Mouse (Mus musculus): ENCODE measurements around the gene Dop1a.

The Dop1a gene

DNA sequence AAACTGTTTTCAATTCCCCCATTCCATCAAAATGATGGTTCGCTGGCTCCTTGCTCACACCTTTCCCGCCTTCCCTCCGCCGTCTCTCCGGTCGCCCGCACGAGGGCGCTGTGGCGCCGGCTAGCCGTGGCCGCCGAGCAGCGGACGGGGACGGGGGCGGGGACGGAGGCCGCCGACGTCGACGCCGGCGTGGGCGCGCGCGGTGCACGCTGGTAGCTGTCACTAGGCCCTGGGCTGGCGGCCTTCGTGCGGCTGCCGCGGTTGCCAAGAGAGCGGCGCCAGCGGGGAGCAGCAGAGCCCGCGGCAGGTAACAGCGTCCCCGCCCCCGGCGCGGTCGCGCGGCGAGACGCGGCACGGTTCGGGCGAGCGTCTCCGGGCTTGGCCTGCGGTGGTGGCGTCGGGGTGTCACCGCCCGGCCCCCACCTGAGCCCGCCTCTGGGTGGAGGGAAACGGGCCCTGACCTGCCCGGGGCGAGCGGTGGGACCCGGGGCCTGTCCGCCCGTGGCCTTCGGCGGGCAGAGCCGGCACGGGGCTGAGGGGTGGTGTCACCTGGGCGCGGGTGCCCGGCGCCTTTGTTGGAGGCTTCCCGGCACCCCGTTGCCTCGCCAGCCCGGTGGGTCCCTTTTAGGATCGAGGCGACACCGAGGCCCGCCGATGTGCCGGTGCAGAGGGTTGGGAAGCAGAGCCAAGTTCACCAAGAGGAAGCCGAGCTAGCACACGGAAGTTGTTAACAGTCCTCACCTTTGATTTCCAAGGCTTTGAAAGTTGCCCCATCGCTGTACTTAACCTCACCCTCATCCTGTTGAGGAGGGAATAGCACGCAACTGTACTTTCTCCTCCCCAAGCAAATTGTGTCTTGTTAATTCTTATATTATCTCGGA, at the start of gene Dop1a:
Gene Dop1a, plus strand, starts transcription at position 165 of the 881 bp plus-strand sequence.
- DNase-seq = peak; percentile 92

DNA sequence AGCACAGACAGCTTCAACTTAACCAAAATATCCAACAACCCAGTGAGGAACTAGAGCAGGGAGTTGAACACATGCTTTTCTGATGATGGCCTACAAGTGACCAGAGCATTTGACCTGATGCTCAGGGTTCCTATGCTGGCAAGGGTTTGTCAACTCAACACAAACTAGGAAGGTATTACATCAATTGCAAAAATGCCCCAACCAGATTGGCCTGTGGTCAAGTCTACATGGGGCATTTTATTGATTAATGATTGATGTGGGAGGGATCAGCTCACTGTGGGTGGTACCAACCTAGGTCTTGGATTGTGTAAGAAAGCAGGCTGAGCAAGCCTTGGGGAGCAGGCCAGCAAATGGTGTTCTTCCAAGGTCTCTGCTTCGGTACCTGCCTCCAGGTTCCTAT, 49.0 kb upstream of the Dop1a start:
- DNase-seq = no peak

DNA sequence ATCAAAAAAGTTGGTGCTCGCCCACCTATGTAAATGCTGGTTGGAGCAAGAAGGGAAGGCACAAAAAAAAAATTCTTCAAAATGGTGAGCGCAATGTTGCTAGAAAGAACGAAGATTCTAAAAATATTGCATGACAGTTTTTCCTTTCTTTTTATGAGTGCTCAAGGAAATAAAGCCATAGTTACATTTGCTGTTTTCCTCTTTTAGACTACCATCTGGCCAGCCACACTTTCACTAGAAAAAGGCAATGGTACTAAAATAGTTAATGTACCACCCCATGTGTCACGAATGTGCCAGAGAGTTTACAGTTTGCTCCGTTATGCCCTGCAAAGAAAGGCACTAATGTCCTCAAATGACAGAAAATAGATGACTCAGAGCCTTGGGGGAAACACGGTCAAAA, 47.6 kb upstream of the Dop1a start:
- no peak for DNase-seq

DNA sequence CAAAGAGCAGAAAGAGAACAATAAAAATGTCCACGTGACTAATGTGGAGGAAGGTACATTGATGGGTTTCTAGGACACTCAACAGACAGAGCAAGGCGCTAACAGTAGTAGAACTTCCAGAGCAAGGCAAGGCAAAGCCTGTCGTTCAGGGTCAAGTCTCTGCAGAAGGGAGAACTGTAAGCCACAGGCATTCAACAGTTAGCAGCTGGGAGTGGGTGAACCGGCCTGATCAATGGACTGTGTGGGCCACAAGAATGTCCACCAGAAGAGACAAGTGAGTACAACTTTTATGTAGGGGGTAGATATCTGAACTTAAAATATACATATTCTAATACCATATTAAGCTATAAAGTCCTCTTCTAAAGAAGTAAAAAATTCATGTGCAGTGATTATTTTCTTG, 43.6 kb upstream of the Dop1a start:
- DNase-seq = no peak

DNA sequence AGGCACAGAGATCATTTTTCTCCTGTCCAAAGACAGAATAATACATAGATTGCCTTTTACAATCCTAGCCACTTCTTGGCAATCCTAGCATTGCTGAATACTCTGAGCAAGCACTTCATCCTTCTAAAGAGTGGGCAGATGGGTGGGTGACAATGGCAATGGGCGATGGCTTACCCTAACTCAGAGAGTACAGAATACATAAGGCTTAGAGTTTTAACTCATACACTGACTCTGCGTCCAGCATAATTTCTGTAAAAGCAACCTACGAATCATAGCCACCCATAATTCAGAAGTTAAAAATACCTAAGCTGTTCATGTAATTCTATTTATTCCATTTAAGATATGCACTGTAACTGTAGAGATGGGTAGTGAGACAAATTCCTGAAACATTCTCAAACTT, 31.4 kb upstream of the Dop1a start:
- DNase-seq = no peak

DNA sequence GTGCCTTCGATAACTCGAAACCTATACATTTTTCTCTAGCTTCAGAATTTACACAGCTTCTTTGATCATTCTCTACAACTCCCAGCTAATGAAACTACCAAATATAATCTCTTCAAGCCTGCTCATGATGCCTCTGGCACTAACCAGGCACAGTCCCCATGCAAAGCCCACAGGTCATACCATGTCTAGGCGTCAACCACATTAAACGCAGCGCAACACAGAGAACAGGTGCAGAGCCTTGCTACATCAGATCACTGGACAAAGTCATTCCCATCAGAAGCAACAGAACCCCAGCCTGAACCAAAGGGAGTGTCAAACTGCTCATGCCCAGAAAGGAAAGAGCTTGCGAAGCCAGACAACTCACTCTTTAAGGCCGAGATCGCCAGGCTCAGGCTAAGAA, 30.3 kb upstream of the Dop1a start:
- DNase-seq = no peak

DNA sequence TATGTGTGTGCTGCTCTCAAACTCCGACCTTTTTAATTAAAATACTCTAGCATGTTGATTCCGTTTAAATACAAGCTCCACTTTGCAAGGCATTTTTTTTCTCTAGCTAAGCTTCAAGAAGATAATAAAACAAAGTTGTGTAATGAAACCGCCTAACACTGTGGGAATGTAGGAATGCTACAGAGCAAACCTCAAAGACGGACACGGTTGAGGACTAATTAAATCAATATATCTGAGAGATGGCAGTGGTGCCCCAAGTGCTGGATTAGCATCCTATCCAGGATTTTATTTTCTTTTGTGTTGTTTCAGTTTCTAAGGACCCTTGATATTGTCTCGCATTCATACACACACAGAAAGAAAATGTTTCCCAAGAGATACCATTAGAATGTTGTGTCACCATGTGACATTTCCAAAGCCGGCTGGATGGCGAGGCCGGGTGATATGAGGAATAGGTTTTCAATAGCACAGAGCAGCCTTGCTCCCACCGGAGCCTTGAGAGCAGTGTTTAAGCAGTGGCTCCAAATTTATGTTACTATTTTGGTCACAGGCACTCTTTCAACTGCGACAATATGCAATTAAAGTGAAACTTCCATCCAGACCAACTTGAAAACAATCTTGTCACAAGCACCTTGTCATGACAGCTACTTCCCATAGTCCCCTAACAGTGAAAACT, 28.5 kb upstream of the Dop1a start:
- DNase-seq = no peak

DNA sequence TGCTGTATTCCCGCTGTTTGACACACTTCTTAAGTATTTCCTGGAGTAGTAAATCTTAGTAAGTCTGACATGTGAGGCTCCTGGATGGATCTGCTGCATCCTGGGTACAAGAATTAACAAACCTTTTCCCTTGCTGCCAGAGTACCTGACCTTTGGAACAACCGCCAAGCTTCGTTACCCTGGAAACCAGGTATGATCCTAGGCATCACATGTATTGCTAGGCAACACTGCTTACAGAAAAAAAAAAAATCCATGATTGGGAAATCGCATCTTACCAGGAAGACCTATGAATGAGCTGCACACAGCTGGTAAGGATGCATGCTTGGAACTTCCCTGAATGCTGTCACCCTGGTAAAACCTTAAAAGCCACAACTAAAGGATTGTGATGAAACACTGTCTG, 24.7 kb upstream of the Dop1a start:
- DNase-seq = no peak

DNA sequence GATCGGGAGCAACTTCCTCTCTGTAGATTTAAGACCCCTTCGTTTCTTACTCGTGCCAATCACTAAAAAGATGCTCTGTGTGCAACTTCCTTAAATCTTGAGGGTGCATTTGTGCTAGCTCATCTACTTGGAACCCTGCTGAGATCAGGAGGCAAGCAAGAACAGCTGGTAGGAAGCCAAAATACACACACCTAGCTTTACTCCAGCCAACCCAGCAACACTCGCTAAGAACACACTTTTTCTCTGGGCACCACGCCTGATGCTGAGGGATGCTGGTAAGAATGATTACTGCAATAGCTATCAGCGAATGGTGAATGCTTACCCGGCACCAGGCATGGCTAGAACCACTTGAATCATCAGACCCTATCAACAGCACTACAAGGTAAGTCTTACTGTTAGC, 20.1 kb upstream of the Dop1a start:
- no peak for DNase-seq

DNA sequence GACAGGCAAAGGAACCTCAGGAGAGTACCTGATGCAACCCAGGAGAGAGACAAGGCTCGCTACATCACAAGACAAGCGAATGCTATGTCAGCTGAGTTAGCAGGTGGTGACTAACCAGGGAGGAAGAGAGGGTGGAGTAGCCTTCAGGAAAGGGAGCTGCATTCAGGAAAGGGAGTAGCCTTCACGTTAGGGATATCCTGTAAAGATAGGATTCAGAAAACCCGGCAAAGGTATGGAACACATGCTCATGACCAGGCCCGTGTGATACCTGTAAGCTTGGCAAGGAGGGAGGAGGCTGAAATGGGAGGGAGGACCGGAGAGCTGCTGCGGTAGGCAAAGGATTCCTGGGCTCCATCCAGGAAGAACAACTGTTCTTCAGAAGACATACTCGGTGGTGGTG, 19.5 kb upstream of the Dop1a start:
- DNase-seq = no peak

DNA sequence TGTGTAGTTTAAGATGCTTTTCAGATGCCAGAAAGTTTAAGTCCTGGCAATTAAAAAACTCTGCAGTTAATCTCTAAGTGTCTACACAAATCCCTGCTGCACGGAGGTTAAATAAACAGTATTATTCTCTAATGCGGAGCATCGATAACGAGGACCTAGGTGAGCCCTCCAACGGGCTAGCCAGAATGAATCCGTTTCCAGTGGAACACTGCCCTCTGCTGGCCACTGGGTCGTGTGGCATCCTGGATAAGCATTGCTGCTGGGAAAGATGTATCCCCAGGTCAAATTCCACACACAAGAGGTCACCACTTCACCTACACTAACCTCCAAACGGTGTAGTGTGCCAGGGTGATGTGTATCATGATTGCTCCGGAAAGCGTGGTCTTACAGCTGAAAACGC, 17.4 kb upstream of the Dop1a start:
- DNase-seq = peak; percentile 72

DNA sequence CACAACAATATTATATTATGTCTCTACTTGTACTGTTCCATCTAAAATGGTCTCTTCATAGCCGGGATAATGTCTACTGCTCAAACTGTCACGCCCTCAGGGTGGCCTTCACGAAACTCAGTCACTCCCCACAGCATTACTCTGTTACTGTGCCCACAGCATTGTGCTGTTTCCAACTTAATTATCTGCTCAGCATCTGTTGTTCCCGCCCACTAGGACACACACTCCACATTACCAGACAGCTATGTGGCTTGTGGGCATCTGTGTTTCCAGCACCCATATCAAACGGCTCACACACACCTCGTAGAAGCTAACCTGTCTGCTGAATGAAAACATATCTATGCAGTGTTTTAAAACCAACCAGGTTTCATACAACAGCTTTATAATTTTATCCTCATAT, 15.9 kb upstream of the Dop1a start:
- no peak for DNase-seq

DNA sequence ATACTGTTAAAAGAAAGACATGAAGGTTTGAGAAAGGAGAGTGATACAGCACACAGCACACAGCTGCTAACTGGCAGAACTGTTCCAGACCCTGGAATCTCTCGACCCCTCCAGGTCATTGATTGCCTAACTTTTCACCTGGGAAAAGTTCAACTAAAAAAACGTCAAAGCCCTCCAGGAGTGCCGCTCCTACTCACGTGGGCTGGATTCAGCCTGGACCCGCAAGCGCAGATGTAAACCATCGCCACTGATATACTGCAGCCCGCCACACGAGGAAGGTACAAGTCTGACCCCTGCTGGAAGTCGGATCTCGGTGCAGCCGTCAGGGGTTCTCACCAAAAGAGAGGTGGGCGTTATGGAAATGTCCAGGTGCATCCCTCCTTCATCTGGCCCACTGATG, 15.3 kb upstream of the Dop1a start:
- DNase-seq = peak; percentile 48

DNA sequence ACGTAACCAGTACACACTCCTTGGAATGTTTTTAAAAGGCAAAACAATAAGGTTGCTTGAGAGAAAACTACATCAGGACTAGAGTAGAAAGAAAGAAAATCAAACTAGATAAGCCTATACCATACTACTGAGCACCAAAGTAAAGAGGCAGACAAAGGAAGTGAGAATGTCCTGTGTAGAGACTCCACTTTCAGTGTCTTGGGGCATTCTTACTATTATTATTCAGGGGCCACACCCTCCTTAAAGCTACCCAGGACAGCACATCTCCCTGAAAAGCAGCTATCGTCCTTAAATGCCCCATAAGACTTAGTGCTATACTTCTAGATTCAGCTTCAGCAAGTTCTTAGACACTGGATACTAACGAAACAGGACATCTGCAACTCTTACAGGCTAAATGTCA, 13.3 kb upstream of the Dop1a start:
- no peak for DNase-seq

DNA sequence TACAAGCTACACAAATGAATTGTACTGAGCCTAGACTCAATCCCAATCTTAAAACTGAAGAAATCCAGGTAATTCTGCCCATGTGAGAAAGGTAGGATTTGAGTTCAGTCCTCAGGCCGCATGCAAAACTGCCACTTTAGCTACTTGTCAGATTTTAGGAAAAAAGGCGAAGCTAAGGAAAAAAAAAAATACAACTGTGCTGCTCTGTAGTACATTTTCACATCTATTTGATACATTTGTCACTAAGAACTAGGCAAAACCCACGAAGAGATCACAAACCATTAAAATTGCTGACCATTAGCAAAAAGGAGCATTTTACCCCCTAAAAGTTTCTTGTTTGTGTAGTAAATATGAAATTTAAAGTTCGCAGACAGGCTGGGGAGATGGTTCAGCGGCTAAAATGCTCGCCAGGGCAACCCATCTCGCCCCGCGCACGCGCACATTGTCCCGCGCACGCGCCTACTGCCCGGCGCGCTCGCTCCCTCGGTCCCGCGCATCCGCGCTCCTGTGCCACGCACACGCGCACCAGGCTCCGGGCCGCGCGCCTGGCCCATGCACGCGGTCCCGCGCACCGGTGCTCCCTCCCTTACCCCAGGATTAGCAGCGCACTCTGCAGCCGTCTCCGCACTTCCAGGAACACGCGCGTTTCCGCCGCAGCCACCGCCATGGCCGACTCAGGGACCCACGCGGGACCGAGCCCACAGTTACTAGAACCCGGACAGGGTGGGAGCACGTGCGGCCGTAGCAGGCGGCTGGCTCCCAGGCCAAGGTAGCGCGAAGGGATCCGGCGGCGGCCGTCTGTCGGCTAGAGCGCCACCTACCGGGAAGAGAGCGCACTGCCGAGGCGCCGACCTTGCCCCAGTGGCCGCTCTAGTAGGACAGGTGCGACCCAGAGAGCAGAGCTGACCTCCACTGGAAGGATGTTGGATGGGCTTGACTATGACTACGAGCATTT, 2.5 kb upstream of the Dop1a start, which contains the start of gene Ube2cbp:
Gene Ube2cbp, minus strand, starts transcription at position 800 of the 955 bp plus-strand sequence.
- peak; percentile 90 for DNase-seq

DNA sequence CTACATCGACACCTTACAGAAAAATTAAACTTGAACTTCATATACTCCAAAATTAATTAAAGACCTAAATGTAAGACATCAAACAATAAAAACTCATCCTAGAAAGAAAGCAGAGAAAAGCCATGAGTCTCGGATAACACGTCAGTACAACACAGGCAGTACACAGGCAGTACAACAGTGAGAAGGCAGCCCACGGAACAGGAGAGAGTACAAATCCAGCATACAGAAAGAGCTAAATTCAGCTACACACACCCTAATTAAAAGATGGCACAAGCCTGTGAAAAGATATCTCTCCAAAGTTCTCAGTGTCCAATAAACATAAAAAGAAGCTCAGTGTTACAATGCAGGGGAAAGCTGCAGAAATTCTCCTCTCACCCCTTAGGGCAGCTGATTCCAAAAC, 9.0 kb downstream of the Dop1a start:
- DNase-seq = no peak

DNA sequence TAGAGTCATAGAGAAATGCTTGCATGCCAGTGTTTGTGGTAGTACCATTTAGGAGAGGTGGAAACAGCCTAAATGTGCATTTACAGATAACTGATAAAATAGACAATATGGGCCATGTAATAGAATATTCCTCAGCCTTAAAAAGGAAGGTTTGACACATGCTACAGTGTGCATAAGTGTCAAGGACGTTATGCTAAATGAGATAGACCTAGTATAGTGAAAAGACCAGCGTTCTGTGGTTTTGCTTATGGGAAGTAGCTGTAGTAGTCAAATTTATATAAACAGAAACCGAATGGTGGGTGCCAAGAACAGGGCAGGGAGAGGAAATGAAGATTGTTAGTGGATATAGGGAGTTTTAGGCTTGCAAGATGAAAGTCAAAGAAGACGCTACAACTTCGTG, 9.8 kb downstream of the Dop1a start:
- no peak for DNase-seq

DNA sequence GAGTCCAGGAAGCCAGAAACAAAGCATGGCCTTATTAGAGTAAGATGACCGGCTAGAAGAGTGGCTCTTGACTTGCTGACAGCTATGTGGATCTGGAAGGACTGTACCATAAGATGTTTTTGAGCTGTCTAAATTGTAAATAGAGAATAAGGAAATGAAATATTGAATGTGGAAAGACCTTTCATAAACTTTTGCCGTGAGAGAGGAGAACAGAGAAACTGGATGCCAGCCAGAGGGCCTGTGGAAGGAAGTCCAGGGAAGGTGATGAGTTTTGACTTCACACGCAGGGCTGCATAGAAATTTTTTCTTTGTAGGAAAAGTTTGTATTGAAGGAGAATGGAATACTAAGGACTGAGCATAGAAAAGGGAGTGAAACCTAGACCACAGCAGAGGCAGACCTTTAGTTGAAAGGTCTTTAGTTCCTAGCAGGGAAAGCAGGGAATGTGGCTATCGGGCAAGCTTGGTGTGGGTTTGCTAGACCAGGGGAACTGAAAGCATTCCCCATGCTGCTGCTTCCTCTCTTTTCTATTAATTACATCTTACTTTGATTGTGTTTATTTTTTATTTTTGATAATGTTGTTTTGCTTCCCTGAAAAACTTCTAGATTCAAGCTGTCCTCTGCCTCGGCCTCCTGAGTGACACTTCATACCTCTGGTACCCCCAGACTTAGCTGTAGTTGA, 11.6 kb downstream of the Dop1a start:
- no peak for DNase-seq

DNA sequence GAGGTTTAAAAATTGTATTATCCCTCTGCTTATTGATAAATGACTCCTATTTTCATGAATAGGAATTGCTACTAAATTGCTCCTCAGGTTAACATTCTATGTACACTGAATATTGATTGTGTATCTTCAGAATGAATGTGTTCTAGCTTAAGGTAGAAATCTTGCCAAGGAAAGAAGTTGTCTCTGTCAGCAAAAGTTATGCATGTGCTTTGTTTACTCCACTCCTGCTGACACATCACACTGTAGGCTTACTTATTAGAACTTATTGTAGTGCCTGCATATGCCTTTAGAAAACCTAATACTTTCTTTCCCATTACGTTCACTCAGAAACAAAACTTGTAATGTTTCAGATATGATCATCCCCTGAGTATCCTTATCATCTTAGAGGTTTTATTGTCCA, 15.3 kb downstream of the Dop1a start:
- DNase-seq = no peak

DNA sequence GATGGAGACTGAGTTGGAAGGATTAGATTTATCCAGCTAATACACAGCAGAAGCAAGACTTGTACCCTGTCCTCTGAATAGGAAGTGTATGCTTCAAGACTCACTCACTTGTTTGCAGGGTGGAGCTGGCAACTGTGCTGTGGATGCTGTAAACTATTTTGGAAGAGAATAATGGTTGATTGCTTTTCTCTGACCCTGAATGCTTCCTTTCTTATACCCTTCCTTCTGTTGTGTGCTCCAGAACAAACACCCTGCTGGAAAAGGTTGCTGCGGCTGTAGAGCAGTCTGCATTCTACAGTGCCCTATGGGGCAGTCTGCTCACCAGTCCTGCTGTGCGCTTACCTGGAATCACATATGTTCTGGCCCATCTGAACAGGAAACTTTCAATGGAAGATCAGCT, 24.8 kb downstream of the Dop1a start:
- peak; percentile 30 for DNase-seq

DNA sequence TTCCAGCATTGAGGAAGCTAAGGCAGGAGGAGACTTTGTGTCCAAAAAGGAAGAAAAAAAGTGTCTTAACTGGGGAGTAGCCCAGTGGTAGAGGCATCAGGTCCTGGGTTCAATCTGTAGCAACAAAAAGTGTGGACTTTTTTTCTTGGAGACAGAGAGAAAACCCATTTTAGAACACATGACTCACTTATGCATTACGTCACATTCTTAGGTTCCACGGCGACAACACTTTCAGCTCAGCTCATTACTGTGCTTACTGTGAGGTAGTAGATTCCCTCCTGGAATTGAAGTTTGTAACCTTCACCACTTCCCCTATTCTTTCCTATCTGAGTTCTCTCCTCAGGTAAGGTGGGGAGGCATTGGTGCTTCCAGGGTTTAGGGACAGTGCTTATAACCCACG, 29.3 kb downstream of the Dop1a start:
- DNase-seq = no peak

DNA sequence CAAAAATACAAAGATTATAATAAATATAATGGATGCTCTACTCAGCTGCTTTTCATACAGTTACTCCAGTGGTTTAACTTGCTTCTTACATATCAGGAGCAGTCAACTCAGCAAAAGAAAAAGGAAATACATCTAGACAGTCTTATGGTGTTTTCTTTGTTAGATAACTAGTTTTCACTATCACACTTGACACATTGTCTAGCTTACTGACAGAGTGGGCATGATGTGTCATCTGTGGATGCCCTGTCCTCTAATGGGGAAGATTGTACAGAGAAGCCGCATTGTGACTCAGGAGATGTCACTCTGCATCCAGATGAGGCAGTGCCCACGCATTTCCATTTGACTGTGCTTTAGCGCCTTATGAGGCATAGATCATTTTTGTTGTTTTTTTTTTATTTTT, 32.1 kb downstream of the Dop1a start:
- DNase-seq = no peak

DNA sequence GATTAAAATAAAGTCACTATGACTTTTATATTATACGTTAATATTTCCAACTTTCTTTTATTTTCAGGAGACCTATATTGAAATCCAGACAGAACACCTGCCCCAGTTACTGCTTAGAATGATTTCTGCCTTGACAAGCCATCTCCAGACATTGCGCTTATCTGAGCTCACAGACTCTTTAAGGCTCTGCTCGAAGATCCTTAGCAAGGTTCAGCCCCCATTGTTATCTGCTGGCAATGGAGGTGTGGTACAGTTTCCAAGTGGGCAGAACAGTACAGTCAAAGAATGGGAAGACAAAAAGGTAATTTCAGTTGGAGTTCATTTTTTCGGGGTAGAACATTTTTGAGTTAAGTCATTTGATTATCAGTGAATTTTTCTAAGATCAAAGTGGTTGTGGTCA, 40.5 kb downstream of the Dop1a start:
- no peak for DNase-seq
